Mouse (Mus musculus): ENCODE measurements around the gene Card9. TPM values are rescaled to one million over a fixed set of nuclear protein-coding genes. Genes with fewer than 3 reads are reported as not detected.
"Not testable (repeated sequence)": the region's sequence is repeated elsewhere in the genome, so short reads cannot be mapped to it uniquely, and the experiment has no call there.

Card9 gene
- total RNA-seq (2022) = 1 to 10 TPM in 3 of 4 experiments, under 1 TPM in 1; 0.54 to 2.2 (median 1.7) TPM

- DNase-seq (ENCODE audit: low spot score) = no peak
These were observed at the start of gene Card9 for GRCm38 (mm10) chr2:26360772-26361171. Gene Card9 (minus strand): TSS chr2:26360918.

GRCm38 (mm10) chr2:26410091-26410490 is 49.4 kb upstream of the Card9 start:
- no peak for DNase-seq (ENCODE audit: low spot score)

GRCm38 (mm10) chr2:26409362-26409761 is 48.6 kb upstream of the Card9 start:
- DNase-seq (ENCODE audit: low spot score) = no peak

- peak; percentile 97 for DNase-seq (ENCODE audit: low spot score)
These were observed 48.0 kb upstream of the Card9 start, which contains the start of gene Inpp5e for GRCm38 (mm10) chr2:26408515-26409356. Gene Inpp5e (minus strand): TSS chr2:26409203.

GRCm38 (mm10) chr2:26403306-26403705 is 42.6 kb upstream of the Card9 start:
- no peak for DNase-seq (ENCODE audit: low spot score)

- DNase-seq (ENCODE audit: low spot score) = no peak
These were observed 41.5 kb upstream of the Card9 start for GRCm38 (mm10) chr2:26402265-26402664.

- no peak for DNase-seq (ENCODE audit: low spot score)
These were observed 40.3 kb upstream of the Card9 start for GRCm38 (mm10) chr2:26401023-26401422.

GRCm38 (mm10) chr2:26400296-26400695 is 39.6 kb upstream of the Card9 start:
- DNase-seq (ENCODE audit: low spot score) = no peak

- peak; percentile 51 for DNase-seq (ENCODE audit: low spot score)
These were observed 38.9 kb upstream of the Card9 start for GRCm38 (mm10) chr2:26399647-26400046.

GRCm38 (mm10) chr2:26398978-26399377 is 38.3 kb upstream of the Card9 start:
- DNase-seq (ENCODE audit: low spot score) = no peak

GRCm38 (mm10) chr2:26391617-26392016 is 30.9 kb upstream of the Card9 start:
- no peak for DNase-seq (ENCODE audit: low spot score)

- no peak for DNase-seq (ENCODE audit: low spot score)
These were observed 30.2 kb upstream of the Card9 start for GRCm38 (mm10) chr2:26390954-26391353.

GRCm38 (mm10) chr2:26389154-26389690 is 28.5 kb upstream of the Card9 start, which contains the start of the genes Entr1 and Pmpca:
Gene Entr1 (minus strand): TSS chr2:26389316.
Gene Pmpca (plus strand): TSS chr2:26389339.
- DNase-seq (ENCODE audit: low spot score) = peak; percentile 75

- DNase-seq (ENCODE audit: low spot score) = no peak
These were observed 28.0 kb upstream of the Card9 start for GRCm38 (mm10) chr2:26388682-26389153.

- DNase-seq (ENCODE audit: low spot score) = no peak
These were observed 27.0 kb upstream of the Card9 start for GRCm38 (mm10) chr2:26387713-26388112.

GRCm38 (mm10) chr2:26380871-26381270 is 20.2 kb upstream of the Card9 start:
- DNase-seq (ENCODE audit: low spot score) = not testable (repeated sequence)

- DNase-seq (ENCODE audit: low spot score) = peak; percentile 78
These were observed 19.5 kb upstream of the Card9 start, which contains the start of gene Snapc4 for GRCm38 (mm10) chr2:26380131-26380771. Gene Snapc4 (minus strand): TSS chr2:26380653.

GRCm38 (mm10) chr2:26372396-26372795 is 11.7 kb upstream of the Card9 start:
- no peak for DNase-seq (ENCODE audit: low spot score)

- peak; percentile 55 for DNase-seq (ENCODE audit: low spot score)
These were observed 7.9 kb upstream of the Card9 start for GRCm38 (mm10) chr2:26368572-26368971.

- DNase-seq (ENCODE audit: low spot score) = no peak
These were observed 7.2 kb upstream of the Card9 start for GRCm38 (mm10) chr2:26367911-26368310.

GRCm38 (mm10) chr2:26364738-26365465 is 4.2 kb upstream of the Card9 start:
- DNase-seq (ENCODE audit: low spot score) = peak; percentile 77

All from heart, adult 8-10 months (tissue).